Mouse (Mus musculus) layer of hippocampus, adult 18-20 months (tissue): ENCODE measurements around the gene Stk16. TPM values are rescaled to one million over a fixed set of nuclear protein-coding genes. Genes with fewer than 3 reads are reported as not detected.
A peak's percentile ranks its signal among the peaks of the same experiment; 100 is the strongest.

Source experiments
- DNase-seq, 2 experiments: peaks; one replicate each; pipeline ENCODE4 v3.0.0; 2022; ENCODE audit warnings: low spot score in 2 of 2
- long read RNA-seq: library from polyadenylated mRNA; stranded (forward); transcript quantifications from one replicate; pipeline ENCODE4 v2.0.0, GENCODE M21; 2021
- total RNA-seq, 2 experiments: library from RNA; stranded (reverse); gene quantifications; 2 replicates each; pipeline ENCODE4 v1.2.3; 2021

The Stk16 gene
- 10 to 100 TPM; 77.3 to 86.6 TPM for total RNA-seq
- long read RNA-seq, transcript Stk16-201 (8 exons, 2,876 nt) = major isoform, 23 of 41 reads
- long read RNA-seq, partial matches to known transcripts = 1 of 41 reads
- long read RNA-seq, other reads (novel, unspliced or antisense) = 15 of 41 reads

DNA sequence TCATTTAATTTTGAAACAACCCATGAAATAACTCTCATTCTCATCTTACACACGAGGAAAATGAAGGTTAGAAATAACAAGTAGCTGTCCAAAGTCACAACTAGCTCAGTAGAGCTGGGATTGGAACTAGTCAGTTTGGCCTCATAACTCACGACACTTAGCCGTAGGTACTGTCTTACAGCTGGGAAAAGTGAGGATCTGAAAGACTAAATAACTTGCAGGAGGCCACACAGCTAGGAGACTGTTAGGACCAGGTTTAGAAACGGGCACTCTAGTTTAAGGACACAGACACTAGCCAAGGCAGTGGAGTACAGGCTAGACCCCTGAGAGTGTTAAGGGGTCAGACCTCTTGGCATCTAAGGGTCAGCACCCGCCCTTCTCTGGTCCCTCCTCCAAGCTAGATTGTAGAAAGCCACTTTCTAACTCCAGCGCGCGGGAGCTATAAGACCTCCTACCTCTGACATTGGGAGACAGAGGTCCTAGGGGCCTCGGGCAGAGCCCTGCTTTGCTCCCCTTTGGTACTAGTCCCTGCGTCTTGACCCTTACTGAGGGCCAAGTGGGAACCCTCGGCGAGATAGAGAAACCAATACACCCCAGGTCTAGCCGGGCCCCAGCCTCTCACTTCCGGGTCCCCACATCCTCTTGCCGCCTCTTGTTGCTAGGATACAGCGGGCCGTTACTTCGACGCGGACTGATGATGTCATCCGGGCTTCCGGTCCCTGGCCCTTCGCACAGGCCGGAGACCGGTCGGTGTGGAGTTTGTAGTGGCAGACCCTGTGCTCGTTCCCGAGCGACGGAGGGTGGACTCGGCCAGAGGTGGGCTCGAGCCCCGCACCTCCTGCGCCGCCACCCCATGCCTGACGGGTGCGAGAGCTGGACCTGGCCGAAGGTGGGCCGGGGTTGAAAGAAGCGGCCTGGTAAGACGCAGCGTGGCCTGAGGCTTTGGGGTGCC lies at the start of gene Stk16, which contains the start of gene Glb1l:
TSS of gene Stk16 (plus strand) at position 703 of the 952 bp plus-strand sequence.
TSS of gene Glb1l (minus strand) at position 678 of the 952 bp plus-strand sequence.
- peak; percentile 93 to 98 for DNase-seq

DNA sequence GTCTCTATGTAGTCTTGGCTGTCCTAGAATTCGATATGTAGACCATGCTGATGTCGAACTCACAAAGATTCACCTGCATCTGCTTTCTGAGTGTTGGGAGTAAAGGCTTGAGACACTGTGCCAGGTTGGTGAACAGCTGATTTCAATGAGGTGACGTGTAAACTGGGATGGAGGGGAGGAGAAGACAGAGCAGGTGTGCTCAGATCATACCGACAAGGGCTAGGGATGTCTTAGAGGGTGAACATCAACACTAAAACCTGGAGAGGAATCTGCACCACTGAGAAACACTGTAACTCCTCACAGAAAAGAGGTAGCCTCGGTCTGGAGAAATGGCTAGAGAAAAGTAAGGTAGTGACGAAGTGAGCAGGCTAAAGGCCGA lies 42.6 kb upstream of the Stk16 start:
- DNase-seq = no peak

DNA sequence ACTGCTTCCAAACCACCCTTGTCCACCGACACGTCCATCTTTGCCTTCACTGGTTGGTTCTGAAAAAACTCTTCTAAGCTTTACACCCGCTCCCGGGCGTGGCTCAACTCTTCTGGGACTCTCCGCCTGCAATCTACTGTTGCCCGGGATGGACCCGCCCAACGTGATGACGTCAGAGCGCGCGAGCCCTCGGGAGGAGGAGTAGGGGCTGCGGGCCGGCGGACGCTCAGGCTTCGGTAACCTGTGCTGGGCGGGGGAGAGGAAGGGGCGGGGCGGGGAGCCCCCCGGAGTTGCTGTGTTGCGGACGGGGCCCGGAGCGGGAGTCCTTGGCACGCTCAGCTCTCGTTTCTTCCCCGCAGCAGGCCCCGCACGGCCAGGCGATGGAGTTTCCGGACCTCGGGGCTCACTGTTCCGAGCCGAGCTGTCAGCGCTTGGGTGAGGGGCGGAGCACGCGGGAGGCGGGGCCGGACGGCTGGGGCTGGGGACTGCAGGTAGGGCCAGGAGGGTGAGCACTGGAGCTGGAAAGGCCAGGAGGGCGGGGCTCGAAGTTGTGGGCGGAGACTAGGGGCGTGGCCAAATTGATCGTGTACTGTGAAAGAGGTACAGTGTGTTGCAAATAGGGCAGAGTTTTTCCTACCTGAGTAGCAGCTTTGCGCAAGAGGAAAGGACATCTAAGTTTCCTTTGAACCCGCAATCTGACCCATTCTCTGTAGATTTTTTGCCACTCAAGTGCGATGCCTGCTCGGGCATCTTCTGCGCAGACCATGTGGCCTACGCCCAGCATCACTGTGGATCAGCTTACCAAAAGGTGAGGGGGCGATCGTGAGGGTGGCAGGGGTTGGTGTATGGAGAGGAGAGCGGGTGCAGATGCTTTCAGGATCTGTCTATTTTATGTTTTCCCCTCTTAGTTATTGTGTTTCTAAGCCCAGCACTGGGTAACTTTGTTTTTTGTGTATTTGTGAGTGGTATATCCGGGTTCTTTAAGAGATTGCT lies 41.9 kb upstream of the Stk16 start, which contains the start of gene Zfand2b:
TSS of gene Zfand2b (plus strand) at position 175 of the 993 bp plus-strand sequence.
- peak; percentile 91 to 95 for DNase-seq

DNA sequence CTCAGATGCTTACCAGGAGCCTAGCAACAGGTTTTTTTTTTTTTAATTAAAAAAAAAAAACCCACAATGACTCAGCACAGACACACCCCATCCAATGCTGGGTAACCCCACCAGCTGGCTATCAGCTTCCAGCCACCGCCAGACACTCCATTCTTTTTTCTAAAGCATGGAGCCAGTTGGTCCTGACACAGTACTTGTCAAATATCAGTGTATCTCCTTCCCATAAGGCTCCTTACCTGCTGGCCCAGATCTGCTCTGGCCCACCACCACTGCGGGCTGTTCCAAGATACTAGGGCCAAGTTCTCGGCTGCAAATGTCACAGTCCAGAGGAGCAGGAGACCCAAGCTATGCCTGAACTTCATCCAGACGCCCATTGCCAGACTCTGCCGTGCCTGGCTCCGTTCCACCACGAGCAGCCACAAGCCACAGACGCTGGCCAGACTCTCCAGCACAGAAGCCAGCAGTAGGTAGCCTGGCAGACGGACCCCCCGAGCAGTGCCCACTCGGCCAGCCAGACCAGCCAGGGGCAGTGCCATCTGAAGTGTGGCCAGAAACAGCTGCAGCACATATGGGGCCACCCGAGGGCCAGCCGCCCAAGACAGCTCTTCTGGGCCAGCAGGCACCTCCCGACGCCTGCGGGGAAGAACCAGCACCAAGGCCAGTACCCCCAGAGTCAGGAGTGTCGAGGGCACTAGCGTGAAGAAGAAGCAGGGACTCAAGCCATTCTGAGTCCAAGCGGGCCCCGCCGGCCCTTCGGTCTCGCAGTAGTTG lies 31.1 kb upstream of the Stk16 start:
- peak in 1 of 2 experiments; percentile 39 for DNase-seq

DNA sequence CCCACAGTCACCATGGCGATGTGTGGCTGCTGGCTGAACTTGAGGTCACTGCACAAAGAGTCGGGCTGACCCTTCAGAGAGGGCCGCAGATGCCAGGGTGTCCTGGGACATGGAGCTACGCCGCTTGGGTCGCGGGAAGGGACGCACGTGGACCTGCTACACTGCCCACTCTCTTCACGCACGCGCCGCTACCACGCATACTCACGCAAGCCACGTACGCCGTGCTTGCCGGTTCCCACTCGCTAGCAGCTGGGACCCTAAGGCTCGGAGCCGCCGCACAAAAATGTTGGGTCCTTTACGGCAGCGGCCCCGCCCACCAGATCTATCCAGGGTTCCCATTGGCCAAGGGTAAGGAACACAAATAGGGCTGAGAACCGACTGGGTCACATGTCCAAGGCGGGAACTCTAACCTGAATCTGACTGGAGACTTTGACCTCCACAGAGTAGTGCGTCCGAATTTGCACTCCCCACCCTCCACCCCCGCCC lies 30.5 kb upstream of the Stk16 start, which contains the start of gene Abcb6:
TSS of gene Abcb6 (minus strand) at position 288 of the 486 bp plus-strand sequence.
- peak; percentile 92 to 95 for DNase-seq

DNA sequence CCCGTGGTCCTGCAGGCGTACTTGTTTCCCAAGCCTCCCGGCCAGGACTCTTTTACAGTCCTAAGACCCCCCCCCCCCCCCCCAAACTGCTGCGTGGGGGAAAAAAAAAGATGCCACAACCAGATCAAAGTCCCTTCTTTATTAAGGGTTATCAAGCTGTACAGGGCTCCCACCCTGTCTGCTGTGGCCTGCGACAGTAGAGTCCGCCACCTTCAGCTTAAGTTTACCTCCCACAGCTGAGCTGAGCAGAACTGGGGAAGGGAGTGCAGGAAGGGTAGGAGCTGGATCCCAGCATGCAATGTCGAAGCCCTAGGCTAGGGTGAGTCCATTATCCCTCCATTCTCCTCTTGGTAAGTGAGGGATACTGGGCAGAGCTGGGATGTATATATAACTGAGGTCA lies 29.9 kb upstream of the Stk16 start:
- no peak for DNase-seq

DNA sequence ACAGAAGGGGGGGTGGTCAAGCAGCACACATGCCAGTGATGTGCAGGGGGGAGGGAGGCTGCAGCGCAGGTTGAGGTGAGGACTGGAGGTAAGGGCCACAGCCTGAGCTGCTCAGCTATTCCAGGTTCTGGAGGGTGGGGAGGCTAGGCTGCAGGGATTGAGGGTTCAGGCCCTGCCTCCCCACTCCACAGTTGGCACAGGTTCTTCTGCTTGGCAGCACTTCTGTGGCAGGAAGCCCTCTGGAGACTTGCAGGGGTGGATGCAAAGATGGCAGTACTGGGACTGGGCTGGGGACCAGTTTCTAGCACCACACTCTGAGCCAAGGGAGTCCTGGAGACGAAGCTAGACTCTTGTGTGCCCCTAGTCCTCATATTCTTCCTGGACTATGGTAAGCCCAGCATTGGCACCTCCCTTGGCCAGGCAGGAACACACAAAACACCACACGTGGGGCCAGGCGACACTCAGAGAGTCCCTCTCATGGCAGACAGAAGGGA lies 29.2 kb upstream of the Stk16 start:
- no peak for DNase-seq

DNA sequence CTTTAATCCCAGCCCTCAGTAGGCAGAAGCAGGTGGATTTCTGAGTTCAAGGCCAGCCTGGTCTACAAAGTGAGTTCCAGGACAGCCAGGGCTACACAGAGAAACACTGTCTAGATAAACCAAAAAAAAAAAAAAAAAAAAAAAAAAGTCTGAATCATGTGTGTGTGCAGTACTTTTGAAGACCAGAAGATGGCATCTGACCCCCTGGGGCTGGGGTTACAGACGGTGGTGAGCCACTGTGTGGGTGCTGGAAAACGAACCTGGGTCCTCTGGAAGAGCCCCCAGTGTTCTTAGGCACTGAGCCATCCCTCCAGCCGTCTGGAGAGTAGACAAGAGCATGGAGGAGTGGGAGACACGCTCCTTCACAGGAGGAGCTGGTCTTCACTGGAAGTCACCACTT lies 28.5 kb upstream of the Stk16 start:
- no peak for DNase-seq

DNA sequence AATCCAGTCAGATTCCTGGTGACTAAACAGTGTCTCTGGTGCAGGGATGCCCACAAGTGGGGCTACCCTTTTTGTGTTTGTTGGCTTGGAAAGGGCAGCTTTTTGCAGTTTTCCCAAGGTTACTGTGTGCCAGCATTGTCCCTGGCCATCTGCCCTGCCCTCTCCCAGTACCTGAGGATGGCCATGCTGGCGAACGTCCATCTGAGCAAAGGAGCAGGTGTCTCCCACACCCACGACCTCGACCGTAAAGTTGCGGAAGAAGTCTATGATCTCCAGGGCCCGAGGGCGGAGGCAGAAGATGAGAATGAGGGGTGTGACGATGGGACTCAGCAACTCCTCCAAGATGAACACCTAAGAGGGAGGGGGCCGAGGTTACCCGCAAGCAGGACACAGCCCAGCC lies 25.1 kb upstream of the Stk16 start:
- DNase-seq = no peak

DNA sequence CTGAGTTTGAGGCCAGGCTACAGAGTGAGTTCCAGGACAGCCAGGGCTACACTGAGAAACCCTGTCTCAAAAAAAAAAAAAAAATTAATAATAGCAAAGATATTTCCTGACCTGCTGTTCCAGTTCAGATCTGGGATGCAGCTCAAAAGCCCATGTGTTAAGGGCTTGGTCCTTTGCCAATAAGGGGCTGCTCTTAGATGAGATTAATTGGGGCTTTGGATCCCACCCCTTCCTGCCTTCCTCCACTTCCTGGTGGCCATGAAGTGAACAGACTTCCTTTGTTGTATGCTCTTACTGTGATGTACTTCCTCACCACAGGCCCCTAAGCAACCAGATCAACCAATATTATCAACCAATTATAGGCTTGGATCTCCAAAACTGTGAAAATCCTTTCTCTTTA lies 23.5 kb upstream of the Stk16 start:
- no peak for DNase-seq

DNA sequence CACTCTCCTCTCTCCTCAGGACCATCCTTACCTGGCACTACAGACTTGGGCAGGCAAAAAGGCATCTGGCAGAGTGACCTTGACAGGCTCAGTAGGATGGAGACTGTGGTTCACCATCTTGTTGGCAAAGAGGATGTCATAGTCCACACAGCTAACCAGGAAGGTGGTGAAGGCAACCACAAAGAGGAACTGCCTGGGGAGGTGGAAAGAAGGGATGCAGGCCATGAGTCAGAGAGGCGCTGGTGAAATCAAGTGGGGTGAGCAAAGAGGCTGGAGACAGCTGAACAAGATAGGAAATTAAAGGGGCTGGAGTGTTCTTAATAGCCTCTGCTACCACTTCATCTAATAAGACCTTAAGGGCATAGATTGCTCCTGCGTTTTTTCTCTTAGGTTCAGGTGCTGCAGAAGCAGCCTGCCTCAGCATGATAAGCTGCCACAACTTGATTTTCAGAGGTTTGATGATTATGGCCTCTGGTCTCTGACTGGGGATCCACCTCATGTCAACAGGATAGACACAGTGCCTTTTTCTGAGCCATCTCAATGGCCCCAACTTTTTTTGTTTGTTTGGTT lies 22.6 kb upstream of the Stk16 start:
- no peak for DNase-seq

DNA sequence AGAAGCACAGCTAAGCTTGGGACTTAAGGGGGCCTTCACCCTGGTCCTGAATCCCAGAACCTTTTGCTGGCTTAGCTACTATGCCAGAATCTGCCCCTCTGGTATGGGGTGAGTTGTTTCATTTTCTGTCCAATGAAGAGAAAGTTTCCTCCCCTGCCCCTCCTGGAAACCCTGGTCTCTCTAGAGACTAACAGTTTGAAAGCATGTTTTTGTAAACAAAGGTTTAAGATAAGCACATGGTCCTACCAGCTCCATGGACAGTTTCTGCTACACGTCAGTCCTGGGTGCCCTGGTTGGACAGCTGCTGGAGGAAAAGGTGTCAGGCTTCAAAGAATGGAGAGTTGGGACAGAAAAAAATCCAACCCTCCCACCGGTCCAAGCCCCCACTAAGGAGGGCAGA lies 20.1 kb upstream of the Stk16 start:
- DNase-seq = no peak

DNA sequence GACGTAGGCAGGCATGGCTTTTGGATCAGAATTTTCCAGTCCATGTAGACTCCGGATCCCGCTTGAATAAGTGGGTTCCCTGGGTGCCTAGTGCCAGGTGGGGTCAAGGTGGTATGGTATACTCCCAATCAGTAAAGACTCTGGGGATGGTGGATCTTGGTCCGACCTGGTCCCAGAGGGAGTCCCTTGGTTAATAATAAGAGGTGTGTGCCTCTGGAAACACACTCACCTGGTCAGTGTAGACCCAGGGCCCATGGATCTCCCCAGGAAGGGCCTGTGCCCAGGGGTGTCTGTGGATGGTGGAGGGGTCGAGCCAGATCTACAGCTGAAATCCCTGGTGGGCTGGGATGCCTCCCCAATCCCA lies 19.4 kb upstream of the Stk16 start:
- no peak for DNase-seq

DNA sequence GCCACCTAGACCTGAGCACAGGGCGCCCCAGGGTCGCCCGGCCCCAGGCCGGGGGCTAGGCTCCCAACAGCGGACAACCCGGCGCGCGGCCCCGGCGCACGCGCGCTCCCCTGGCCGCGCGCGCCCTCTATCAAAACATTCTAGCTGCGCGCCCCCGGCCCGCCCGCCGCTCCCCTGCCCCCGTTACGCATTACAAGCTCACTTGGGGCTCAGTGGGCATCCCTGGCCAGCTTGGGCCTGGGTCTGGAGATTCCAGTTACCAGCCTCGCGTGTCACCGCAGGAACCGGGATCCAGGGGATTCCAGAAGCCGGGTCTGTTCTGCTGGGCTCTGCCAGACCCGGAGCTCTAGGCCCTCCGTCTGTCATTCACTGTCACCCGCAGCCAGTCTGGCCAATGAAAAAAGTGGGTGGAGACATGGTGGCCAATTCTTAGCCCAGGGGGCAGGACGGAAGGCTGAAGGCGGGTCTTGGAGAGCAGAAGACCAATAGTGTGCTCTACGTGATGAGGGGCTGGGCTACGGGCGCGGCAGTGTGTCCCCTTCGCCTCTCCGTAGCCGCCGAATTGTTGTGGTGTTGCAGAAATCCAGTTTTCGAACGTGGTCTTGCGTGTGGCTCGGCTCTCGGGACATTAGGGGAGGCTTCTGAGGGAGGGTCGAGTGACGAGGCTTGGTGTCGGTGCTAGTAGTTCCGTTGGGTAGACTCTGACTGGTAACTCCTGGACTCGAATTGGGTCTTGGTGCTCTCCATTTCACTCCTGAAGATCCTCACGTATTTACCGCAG lies 18.8 kb upstream of the Stk16 start, which contains the start of the genes Ankzf1 and Atg9a:
TSS of gene Ankzf1 (plus strand) at position 530 of the 781 bp plus-strand sequence.
TSS of gene Atg9a (minus strand) at position 575 of the 781 bp plus-strand sequence.
- peak; percentile 97 to 98 for DNase-seq

DNA sequence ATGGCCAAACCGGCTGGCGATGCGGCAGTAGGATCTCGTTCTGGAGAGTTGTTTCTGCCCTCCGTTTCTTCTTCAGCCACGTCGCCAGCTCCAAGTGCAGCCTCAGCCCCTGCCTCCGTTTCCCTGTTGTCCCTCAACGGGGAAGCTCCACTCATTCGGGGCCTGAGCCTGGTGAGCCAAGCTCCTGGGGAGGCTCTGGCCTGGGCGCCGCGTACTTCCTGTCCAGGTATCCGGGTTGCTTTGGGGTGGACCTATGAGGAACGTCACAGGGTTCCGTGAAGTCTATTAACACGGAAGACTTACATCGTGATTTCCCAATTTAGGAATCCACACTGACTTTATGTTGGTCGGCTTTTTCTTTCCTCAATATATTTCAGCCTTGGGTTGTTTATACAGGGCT lies 18.2 kb upstream of the Stk16 start:
- no peak for DNase-seq

DNA sequence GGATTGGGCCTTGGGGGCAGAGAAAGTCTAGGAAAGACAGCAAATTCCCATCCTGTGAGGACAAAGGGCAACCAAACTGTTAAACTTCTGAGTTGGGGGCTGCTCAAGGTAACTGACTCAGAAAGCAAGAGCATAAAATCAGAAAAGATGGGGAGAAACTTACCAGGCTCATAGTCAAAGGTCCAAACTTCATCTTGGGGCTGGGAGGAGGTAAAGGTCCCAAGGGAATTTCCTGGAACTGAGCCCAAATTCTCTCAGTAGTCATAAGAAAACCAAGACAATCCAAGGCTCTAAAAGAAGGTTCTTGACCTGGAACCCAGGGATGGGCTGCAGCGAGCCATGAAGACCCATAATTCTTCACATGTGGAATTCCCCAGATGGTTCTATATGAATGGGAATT lies 9.4 kb upstream of the Stk16 start:
- DNase-seq = no peak

DNA sequence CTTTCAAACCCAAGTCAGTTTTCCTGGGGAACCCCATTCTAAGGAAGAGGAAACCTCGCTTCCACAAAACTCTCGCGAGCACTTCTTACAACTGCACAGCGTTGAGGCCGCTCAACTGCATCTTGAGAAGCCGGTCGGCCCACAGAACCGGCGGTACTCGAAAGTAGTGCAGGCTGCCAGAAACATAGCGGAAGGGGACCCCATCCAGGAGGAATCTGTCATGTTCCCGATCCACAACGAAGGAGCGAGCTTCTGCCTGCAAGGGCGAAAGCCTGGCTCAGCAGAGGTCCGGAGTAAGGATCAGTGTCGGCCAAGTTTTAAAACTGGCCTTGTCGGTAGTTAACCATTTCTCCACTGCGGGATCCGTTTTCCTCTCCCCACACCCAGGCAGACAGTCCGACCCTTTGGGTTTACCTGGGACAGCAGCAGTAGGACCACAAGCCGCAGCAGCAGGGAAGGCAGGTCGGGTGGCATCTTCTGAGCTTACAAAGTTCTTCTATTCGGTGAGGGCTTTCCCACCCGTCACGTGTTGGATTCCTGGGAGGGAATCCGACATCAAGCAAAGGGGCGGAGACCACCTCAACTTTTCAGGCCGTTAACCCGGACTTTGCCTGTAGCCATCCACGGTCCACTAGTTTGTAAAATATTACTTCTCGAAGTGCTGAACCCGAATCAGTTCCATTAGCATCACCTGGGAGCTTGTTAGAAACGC lies 1.5 kb upstream of the Stk16 start:
- no peak for DNase-seq

DNA sequence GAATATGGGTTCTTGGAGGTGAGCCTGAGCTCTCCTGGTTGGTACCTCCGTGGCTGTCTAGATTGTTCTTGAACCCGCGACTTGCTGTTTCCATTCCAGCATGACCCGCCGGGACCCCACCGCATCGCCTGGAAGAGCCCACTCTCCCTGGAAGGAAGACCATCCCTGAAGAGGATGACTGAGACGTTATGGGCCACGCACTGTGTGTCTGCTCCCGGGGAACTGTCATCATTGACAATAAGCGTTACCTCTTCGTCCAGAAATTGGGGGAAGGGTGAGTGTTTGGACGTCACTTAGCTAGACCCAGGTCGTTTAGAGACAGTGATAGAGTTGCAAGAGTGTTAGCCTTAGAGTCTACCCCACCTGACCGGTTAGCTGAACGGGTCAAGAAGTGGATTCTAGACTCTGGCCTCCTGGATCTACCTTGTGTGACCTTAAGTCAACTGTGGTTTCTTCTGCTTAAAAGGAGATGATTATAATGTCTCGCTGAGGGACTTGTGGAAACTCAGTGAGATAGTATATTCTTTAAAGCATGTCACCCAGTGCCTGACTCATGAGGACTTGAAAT lies 587 bp downstream of the Stk16 start:
- no peak for DNase-seq
